Mouse (Mus musculus): Measurements from ENCODE around the gene Gdpd1. TPM values are rescaled to one million over a fixed set of nuclear protein-coding genes. Genes with fewer than 3 reads are reported as not detected.

Gdpd1 gene
- polyA plus RNA-seq, 1 experiment, result 61.1 TPM

DNA sequence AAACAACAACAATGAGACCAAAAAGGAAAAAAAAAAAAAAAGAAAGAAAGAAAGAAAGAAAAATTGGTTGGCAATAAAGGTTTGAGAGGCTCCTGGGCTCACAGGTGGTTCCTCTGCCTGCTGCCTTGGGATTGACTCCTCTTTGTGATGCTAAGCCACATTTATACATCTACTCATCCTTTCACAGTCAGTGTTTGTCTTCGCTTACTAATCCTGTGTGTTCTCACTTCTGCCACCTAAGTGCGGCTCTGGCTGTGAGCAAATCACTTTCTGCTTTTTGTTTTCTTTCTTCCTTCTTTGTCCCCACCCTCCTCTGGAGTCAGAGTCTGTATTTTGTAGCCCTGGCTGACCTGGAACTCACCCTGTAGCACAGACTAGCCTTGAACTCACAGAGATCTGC lies 77.6 kb downstream of the Gdpd1 start:
- no peak for TF ChIP-seq POLR2A (IDR thresholded peaks at IDR 0.05; ENCODE audit: low read depth, low read length)
- TF ChIP-seq CTCF (IDR thresholded peaks at IDR 0.05; ENCODE audit: extremely low read depth, insufficient read length, insufficient replicate concordance, low read depth, low read length), result no peak
- 67% methylated on average over 2 of the region's 2 CpGs for WGBS
- H3K27ac ChIP-seq (ENCODE audit: insufficient read depth, low read depth, low read length), result no peak overlapping the region
- no peak overlapping the region for H3K4me3 ChIP-seq (ENCODE audit: low read depth, low read length)
- H3K36me3 ChIP-seq (ENCODE audit: control insufficient read depth, insufficient read depth, low read length), result no peaks in the 10 kb centered on the region
- H3K4me1 ChIP-seq (ENCODE audit: control insufficient read depth, insufficient read depth, insufficient read length, low read length), result peaks cover 11% of the 10 kb centered on the region
- H3K27me3 ChIP-seq (ENCODE audit: control insufficient read depth, insufficient read depth, low read length), result no peaks in the 10 kb centered on the region

DNA sequence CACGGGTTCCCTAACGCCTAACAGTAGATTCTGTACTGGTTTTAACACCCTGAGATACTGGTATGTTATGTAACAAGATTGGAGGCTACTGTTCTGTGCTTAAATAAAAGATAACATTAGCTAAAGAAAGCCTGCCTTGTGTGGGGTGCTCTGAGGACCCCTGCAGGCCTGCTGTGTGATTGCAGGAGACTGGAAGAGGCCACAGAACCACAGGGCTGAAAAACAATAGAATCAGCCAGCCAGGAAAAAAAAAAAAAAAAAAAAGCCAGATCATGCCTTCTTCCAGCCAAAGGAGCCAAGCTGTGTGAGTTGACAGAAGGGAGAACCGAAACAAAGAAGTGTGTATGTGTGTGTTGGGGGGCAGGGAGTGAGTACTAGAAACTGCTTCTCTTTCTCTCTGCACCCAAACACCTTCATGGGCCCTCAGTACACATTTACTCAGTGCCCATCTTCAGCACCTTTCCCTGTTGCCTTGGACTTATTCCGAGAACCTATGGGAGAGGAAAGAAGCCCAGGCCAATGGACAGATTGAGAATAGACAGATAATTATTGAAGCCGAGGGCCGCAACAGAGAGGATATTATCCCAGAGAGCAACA lies 78.1 kb downstream of the Gdpd1 start:
- WGBS, result 35% methylated on average over 6 of the region's 6 CpGs
- TF ChIP-seq CTCF (IDR thresholded peaks at IDR 0.05; ENCODE audit: extremely low read depth, insufficient read length, insufficient replicate concordance, low read depth, low read length) (peak; percentile 89; the same call in 1 of the 2 replicates), POLR2A (IDR thresholded peaks at IDR 0.05; ENCODE audit: low read depth, low read length) (no peak)
- peaks cover 13% of the 10 kb centered on the region for H3K4me1 ChIP-seq (ENCODE audit: control insufficient read depth, insufficient read depth, insufficient read length, low read length)
- H3K27ac ChIP-seq (ENCODE audit: insufficient read depth, low read depth, low read length), result no peak overlapping the region
- H3K27me3 ChIP-seq (ENCODE audit: control insufficient read depth, insufficient read depth, low read length), result no peaks in the 10 kb centered on the region
- no peak overlapping the region for H3K4me3 ChIP-seq (ENCODE audit: low read depth, low read length)
- no peaks in the 10 kb centered on the region for H3K36me3 ChIP-seq (ENCODE audit: control insufficient read depth, insufficient read depth, low read length)

DNA sequence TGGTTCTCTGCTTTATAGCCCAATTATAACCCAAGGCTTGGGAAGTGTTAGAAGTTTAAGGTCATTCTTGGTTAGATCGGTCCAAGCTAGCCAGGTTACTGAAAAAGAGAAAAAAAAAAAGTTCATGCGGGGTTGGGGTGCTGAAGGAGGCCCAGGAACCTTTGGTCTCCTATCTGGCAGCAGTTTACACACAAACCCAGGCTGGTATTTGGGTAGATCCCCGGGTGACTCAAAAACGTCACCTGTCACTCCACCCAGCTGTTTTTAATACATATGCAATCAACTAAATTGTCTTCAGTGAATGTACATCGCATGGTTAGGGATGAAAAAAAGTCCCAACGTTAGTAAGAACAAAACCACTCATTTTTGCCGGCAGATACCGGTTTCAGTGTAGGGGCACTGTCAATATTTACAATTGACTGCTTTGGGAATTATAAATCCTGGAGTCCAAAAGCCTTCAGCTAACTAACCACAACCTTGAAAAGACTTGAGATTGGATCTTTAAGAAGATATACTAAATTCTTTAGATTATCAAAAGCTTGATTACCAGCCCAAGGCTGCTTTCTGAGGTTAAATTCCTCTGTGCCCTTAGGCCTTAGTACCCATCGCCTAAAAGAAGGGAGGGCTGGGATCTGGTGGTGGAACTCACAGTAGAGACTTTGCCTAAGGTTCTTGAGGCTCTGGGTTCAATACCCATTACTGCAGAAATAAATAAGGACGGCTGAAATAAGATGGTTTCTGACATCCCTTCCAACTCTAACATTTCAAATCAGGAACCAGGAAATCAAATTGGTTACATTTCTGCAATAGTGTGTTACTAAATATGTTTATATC lies 78.9 kb downstream of the Gdpd1 start:
- Histone ChIP-seq H3K27me3 (ENCODE audit: control insufficient read depth, insufficient read depth, low read length) (no peaks in the 10 kb centered on the region), H3K36me3 (ENCODE audit: control insufficient read depth, insufficient read depth, low read length) (no peaks in the 10 kb centered on the region), H3K27ac (ENCODE audit: insufficient read depth, low read depth, low read length) (peak overlapping the region; percentile 33), H3K4me1 (ENCODE audit: control insufficient read depth, insufficient read depth, insufficient read length, low read length) (peaks cover 18% of the 10 kb centered on the region), H3K4me3 (ENCODE audit: low read depth, low read length) (no peak overlapping the region)
- WGBS, result 20% methylated on average over 10 of the region's 10 CpGs
- TF ChIP-seq CTCF (IDR thresholded peaks at IDR 0.05; ENCODE audit: extremely low read depth, insufficient read length, insufficient replicate concordance, low read depth, low read length) (no peak), POLR2A (IDR thresholded peaks at IDR 0.05; ENCODE audit: low read depth, low read length) (no peak)

DNA sequence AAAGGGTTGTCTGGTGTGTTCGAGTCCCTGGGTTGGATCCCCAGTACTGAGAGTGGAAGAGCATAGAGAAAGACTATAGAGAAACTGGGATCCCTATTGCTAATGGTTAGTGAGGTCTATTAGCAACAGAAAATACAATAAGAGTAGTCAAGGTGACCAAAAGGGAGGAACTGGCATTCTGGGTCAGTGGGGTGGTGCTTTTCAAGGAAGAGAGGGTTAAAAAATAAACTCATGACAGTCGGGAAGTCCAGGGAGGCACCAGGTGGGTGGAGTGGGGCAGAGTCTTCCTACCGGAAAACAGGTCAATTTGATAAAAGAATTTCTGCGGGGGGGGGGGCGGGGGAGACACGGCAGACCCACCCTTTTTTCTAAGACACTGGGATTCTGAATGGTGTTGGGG lies 79.5 kb downstream of the Gdpd1 start:
- Histone ChIP-seq H3K27ac (ENCODE audit: insufficient read depth, low read depth, low read length) (peak overlapping the region; percentile 82), H3K4me3 (ENCODE audit: low read depth, low read length) (no peak overlapping the region), H3K27me3 (ENCODE audit: control insufficient read depth, insufficient read depth, low read length) (no peaks in the 10 kb centered on the region), H3K36me3 (ENCODE audit: control insufficient read depth, insufficient read depth, low read length) (no peaks in the 10 kb centered on the region; the same call in 1 of the 2 replicates), H3K4me1 (ENCODE audit: control insufficient read depth, insufficient read depth, insufficient read length, low read length) (peaks cover 21% of the 10 kb centered on the region)
- TF ChIP-seq CTCF (IDR thresholded peaks at IDR 0.05; ENCODE audit: extremely low read depth, insufficient read length, insufficient replicate concordance, low read depth, low read length) (no peak), POLR2A (IDR thresholded peaks at IDR 0.05; ENCODE audit: low read depth, low read length) (no peak)
- WGBS, result 8% methylated on average over 6 of the region's 6 CpGs

DNA sequence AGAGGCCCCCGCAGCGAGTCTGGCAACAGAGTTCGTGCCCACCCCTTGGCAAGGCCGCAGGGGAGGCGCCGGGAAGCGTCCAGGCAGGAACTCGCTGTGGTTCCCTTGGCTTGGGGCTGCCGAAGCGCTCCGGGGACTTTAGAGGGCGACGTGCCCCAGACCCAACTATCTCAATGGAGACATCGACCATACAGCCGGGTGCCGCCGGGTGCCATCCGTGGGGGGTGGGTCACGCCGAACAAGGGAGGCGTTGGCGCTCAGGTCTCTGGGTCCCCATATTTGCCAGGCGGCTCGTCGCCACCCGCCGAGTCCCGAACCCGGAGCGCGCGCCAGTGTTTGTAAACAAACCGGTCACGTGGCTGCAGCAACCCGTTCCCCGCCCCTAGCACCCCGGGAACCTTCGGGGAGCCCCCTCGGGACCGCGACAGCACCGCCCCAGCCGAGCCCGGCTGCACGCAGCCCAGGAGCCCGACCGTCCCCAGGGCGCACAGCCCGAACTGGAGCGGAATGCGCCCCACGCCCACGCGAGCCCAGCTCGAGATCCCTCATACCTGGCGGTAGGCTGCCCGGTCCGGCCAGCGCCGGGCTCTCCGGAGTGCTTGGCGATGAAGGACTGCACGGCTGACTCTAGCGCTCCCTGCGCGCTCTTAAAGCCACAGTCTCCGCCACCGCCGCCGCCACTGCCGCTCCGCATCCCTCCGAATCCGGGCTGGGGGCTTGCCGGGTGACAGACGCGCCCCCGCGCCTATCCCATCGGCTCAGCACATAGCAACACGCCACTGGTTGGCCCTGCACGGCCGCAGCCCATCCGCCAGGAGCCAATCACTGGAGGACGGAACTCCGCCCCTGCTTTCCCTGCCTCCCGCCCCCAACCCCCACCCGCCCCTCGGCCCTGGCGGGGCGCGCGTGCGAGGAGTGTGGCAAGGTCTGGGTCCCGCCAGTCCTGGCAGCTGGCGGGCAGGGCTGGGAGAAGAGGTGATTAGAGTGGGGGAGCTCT lies 80.5 kb downstream of the Gdpd1 start, which contains the start of gene Ypel2:
Ypel2 (minus strand) TSS at position 667 of the 997 bp plus-strand sequence.
- TF ChIP-seq CTCF (IDR thresholded peaks at IDR 0.05; ENCODE audit: extremely low read depth, insufficient read length, insufficient replicate concordance, low read depth, low read length) (no peak), POLR2A (IDR thresholded peaks at IDR 0.05; ENCODE audit: low read depth, low read length) (no peak; the same call in 1 of the 2 replicates)
- Histone ChIP-seq H3K27me3 (ENCODE audit: control insufficient read depth, insufficient read depth, low read length) (no peaks in the 10 kb centered on the region), H3K27ac (ENCODE audit: insufficient read depth, low read depth, low read length) (peak within 1 kb of the TSS; percentile 82), H3K4me3 (ENCODE audit: low read depth, low read length) (peak within 1 kb of the TSS; percentile 99), H3K4me1 (ENCODE audit: control insufficient read depth, insufficient read depth, insufficient read length, low read length) (peaks cover 23% of the 10 kb centered on the region), H3K36me3 (ENCODE audit: control insufficient read depth, insufficient read depth, low read length) (no peaks in the 10 kb centered on the region; the same call in 1 of the 2 replicates)
- under 1% methylated on average over 96 of the region's 96 CpGs for WGBS

DNA sequence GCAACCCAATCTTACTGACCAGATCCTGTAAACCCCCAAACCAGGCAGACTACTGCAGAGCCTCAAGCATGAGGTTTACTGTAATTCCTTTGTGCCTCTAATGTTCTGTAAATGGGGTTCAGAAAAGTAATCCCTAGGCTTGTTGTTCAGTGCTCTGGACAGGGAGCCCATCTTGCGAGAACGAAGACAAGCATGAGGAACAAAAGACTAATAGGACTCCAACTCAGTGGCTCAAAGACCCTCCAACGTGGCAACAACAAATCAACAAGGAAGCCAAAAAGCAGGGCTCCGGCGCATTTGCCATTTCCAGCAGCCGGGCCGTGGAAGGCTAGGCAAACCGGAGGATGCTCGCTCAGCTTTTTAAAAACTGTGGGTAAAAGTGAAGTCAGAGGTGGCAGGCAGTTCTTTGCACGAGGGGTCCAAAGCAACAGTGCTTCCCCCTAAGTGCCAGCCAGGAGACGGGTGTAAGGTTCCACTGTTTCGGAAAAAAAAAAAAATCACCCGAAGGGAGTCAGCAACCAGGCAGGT lies 81.3 kb downstream of the Gdpd1 start:
- TF ChIP-seq POLR2A (IDR thresholded peaks at IDR 0.05; ENCODE audit: low read depth, low read length) (no peak), CTCF (IDR thresholded peaks at IDR 0.05; ENCODE audit: extremely low read depth, insufficient read length, insufficient replicate concordance, low read depth, low read length) (no peak)
- 12% methylated on average over 13 of the region's 13 CpGs for WGBS
- peak overlapping the region; percentile 82 for H3K27ac ChIP-seq (ENCODE audit: insufficient read depth, low read depth, low read length)
- H3K36me3 ChIP-seq (ENCODE audit: control insufficient read depth, insufficient read depth, low read length), result peaks cover 2% of the 10 kb centered on the region; the same call in 1 of the 2 replicates
- H3K27me3 ChIP-seq (ENCODE audit: control insufficient read depth, insufficient read depth, low read length), result no peaks in the 10 kb centered on the region
- peak overlapping the region; percentile 99 for H3K4me3 ChIP-seq (ENCODE audit: low read depth, low read length)
- peaks cover 23% of the 10 kb centered on the region for H3K4me1 ChIP-seq (ENCODE audit: control insufficient read depth, insufficient read depth, insufficient read length, low read length)
